Mouse (Mus musculus) embryonic facial prominence, embryonic 12.5 days (tissue): ENCODE results near the gene Srd5a3. TPM values are rescaled to one million over a fixed set of nuclear protein-coding genes. Genes with fewer than 3 reads are reported as not detected.

Experiments used
- ATAC-seq: fragments of 200-750 bp; cut with Nextera tagmentation; 2 replicates; pipeline ENCODE4 v1.8.0; 2017; ENCODE audit not compliant: insufficient number of reproducible peaks, insufficient read depth, low FRiP score, low TSS enrichment
- H3K27ac ChIP-seq: fragments of 300-500 bp; sonication (generic); 2 replicates; pipeline ENCODE4 v1.5.1; 2016; ENCODE audit warnings: mild to moderate bottlenecking
- H3K27me3 ChIP-seq: fragments of 300-500 bp; sonication (generic); 2 replicates; pipeline ENCODE4 v1.6.1; 2016; ENCODE audit warnings: mild to moderate bottlenecking, moderate library complexity
- H3K36me3 ChIP-seq: fragments of 300-500 bp; sonication (generic); 2 replicates; pipeline ENCODE4 v1.6.1; 2016; ENCODE audit warnings: mild to moderate bottlenecking
- H3K4me1 ChIP-seq: fragments of 300-500 bp; sonication (generic); 2 replicates; pipeline ENCODE4 v1.6.1; 2016
- H3K4me2 ChIP-seq: fragments of 300-500 bp; sonication (generic); replicated peaks from 2 replicates; pipeline ENCODE4 v1.6.1; 2016; ENCODE audit warnings: mild to moderate bottlenecking, moderate library complexity
- H3K4me3 ChIP-seq: fragments of 300-500 bp; sonication (generic); 2 replicates; pipeline ENCODE4 v1.5.1; 2016; ENCODE audit warnings: mild to moderate bottlenecking
- H3K9ac ChIP-seq: fragments of 300-500 bp; sonication (generic); 2 replicates; pipeline ENCODE4 v1.6.1; 2016; ENCODE audit warnings: mild to moderate bottlenecking, moderate library complexity
- H3K9me3 ChIP-seq: fragments of 300-500 bp; sonication (generic); 2 replicates; pipeline ENCODE4 v1.6.1; 2016; ENCODE audit warnings: mild to moderate bottlenecking, moderate library complexity
- WGBS: fragments of 180-500 bp; shearing (Covaris S2); methylation state at CpG from one replicate; pipeline ENCODE4 v1.1.7; 2016; 5-methylcytosine and 5-hydroxymethylcytosine counted together
- polyA plus RNA-seq: library from polyadenylated mRNA; unstranded; fragments of >200 nt; fragmentation: Nextera tagmentation; extraction: Ambion mirVana; gene quantifications from 2 replicates; pipeline ENCODE4 v1.2.1, GENCODE M21; 2016

Gene Srd5a3
- polyA plus RNA-seq, 1 experiment from 2014 or later: 29.8 TPM

GRCm38 (mm10) chr5:76199346-76199745, 59.3 kb downstream of the Srd5a3 start:
- Histone ChIP-seq H3K27me3 (no peaks in the 10 kb centered on the region), H3K9me3 (no peaks in the 10 kb centered on the region), H3K27ac (no peak overlapping the region), H3K4me2 (no peak overlapping the region), H3K9ac (no peak overlapping the region), H3K4me1 (no peaks in the 10 kb centered on the region), H3K4me3 (no peak overlapping the region), H3K36me3 (peaks cover 42% of the 10 kb centered on the region)
- WGBS: 95% methylated on average over 13 of the region's 13 CpGs
- no peak for ATAC-seq

GRCm38 (mm10) chr5:76203171-76203570, 63.1 kb downstream of the Srd5a3 start:
- H3K4me1 ChIP-seq: no peaks in the 10 kb centered on the region
- no peaks in the 10 kb centered on the region for H3K9me3 ChIP-seq
- H3K9ac ChIP-seq: no peak overlapping the region
- no peaks in the 10 kb centered on the region for H3K27me3 ChIP-seq
- H3K4me3 ChIP-seq: no peak overlapping the region
- no peak overlapping the region for H3K4me2 ChIP-seq
- H3K27ac ChIP-seq: no peak overlapping the region
- H3K36me3 ChIP-seq: peaks cover 61% of the 10 kb centered on the region
- 92% methylated on average over 3 of the region's 3 CpGs for WGBS
- ATAC-seq: no peak

Other genes starting within 250 kb of the Srd5a3 start
- 29.0 and 31.0 TPM in 2 replicates for gene Kdr, start 161.8 kb upstream of the Srd5a3 start, polyA plus RNA-seq
- 142 and 148 TPM in 2 replicates for gene Tmem165, start 43.6 kb downstream of the Srd5a3 start, polyA plus RNA-seq
- gene Clock, start 164.5 kb downstream of the Srd5a3 start, polyA plus RNA-seq: 13.2 and 14.4 TPM in 2 replicates
- not detected in 2 replicates for gene Pdcl2, start 190.9 kb downstream of the Srd5a3 start, polyA plus RNA-seq
- 0.38 and 0.54 TPM in 2 replicates for gene Nmu, start 223.5 kb downstream of the Srd5a3 start, polyA plus RNA-seq